Mouse (Mus musculus) ovary, postnatal 14 days (tissue): ENCODE data around the gene Etv3.
A peak's percentile ranks its signal among the peaks of the same experiment; 100 is the strongest.
"Not testable (repeated sequence)": the region's sequence is repeated elsewhere in the genome, so short reads cannot be mapped to it uniquely, and the experiment has no call there.

Experiments used
- DNase-seq: peaks from one replicate; pipeline ENCODE4 v3.0.0; 2022; ENCODE audit warnings: low spot score

The Etv3 gene

GRCm38 (mm10) chr3:87525043-87525836, at the start of gene Etv3:
TSS of gene Etv3 (plus strand) at chr3:87525407.
- DNase-seq: peak; percentile 82

- not testable (repeated sequence) for DNase-seq
Measured at GRCm38 (mm10) chr3:87477948-87478347, 47.3 kb upstream of the Etv3 start.

- DNase-seq: not testable (repeated sequence)
Measured at GRCm38 (mm10) chr3:87478596-87478995, 46.6 kb upstream of the Etv3 start.

DNA sequence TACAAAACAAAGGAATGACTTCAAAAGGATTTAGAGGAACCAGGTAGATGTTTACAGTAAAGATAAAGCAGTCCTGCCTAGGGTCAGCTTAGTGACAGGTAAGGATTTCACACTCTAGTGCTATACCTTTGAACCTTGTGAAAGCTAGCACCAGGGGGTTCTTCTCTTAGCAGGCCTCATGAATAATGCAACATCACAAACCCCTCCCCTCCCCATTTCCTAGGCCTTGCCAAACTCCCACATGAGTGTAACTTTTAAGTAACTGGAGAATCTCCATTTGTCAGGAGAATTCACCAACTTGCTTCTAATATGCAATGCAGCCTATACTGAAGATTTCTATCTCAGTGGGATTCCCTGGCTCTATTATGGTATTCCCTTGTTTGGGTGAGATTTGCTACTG, 46.0 kb upstream of the Etv3 start:
- not testable (repeated sequence) for DNase-seq

DNA sequence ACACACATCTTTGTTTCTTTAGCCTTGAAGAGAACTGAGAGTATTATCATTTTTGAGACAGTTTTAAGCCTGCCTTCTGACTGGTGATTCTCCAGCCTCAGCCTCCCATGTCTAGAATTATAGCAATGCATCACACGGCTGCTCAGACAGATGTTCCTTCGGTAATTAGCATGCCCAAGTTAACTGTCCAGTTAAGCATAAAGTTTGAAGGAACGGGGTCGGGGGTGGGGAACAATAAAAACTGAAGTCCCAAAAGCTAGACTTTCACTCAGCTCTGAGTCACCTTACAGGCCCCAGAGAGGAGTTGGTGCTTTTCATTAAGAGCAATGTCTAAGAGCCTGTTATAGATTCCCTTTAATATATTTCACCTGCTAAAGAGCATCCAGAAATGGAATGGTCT, 37.8 kb upstream of the Etv3 start:
- no peak for DNase-seq

DNA sequence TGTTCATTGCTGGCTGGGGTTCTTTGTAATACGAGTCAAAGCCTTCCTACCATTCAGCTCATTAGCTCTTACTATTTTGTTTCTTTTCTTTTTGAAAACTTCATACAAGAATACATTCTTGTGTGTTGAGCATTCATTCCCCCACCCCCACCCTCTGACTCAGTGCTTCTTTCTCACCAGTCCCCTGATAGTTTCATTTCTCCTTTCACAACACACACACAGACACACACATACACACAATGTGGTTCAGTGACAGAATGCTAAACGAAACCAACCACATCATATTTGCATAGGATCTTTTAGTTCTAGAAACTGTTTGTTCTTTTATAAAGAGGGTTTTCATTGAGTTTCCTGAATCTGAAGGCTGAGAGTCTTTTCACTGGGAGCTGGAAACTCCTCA, 37.3 kb upstream of the Etv3 start:
- DNase-seq: no peak

DNA sequence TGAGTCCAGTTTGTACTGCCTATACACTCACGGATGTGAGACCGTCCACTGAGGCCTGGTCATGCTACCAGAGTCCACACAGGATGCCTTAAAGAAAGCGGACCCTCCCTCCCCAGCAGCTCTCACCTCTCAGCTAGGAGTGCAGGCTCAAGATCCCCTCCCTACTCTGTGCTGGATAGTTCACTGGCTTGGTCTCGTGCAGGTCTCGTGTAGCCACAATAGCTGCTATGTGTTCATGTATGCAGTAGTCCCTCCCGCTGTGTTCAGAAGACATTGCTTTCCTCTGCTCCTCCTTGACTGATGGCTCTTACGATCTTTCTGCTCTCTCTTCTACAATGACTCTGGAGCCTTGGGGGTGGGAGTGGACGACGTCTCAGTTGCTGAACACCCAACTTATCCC, 26.9 kb upstream of the Etv3 start:
- no peak for DNase-seq

GRCm38 (mm10) chr3:87499072-87499471, 26.1 kb upstream of the Etv3 start:
- DNase-seq: peak; percentile 67

GRCm38 (mm10) chr3:87500088-87501055, 24.8 kb upstream of the Etv3 start:
- no peak for DNase-seq

DNA sequence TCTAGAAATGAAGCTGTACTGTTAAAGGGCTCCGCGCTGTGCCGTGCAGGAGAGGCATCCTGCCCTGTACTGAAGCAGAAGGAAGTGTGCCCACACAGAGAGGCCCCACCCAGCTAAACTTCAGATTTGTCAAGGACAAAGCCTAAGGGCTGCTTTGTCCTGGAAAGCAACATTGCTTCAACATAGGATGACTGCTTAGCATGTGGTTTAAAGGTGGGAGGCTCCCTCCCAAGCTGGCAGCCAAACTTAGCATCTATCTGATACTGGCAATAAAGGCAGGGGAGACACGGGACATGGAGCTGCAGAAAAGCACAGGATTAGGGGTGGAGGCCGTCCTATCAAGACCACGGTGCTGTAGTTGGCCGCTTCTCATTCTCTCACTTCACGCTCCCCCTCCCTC, 24.1 kb upstream of the Etv3 start:
- no peak for DNase-seq

DNA sequence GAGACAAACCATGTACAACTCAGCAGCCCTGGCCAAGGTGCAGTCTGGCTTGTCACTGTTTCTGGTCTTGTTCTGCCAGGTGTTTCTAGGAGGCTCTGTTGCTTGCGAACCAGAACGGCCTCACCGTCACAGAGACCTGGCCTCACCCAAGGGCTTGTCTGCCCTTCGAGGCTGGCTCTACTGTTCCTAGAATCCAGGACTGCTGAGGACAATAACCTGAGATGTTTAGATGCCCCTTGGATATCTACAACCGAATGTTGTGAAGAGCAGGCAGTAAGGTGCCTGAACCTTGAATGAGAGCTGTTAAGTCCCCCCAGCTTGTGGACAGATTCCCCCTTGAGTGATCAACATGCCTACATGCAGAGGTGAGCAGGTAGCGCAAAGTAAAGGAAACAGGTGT, 22.4 kb upstream of the Etv3 start:
- no peak for DNase-seq

DNA sequence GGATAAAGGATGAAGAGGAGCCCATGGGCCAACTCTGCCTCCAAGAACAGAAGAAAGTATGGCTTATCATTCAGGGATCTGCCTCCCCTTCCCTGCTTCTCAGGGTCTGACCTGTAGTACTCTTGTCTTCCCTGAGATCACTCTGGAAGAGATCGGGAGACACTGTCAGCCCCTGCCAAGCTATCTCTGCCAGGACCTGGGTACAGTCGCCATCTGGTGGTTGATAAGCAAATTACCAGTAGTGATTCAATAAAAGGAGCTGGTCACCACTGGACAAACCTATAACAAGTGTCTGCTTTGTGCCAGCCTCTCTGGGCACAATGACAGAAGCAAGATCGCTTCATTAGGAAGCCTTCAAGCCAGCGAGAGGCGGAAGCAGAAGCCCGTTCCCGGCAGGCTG, 20.9 kb upstream of the Etv3 start:
- DNase-seq: peak; percentile 21

GRCm38 (mm10) chr3:87504749-87505425, 20.3 kb upstream of the Etv3 start:
- no peak for DNase-seq

DNA sequence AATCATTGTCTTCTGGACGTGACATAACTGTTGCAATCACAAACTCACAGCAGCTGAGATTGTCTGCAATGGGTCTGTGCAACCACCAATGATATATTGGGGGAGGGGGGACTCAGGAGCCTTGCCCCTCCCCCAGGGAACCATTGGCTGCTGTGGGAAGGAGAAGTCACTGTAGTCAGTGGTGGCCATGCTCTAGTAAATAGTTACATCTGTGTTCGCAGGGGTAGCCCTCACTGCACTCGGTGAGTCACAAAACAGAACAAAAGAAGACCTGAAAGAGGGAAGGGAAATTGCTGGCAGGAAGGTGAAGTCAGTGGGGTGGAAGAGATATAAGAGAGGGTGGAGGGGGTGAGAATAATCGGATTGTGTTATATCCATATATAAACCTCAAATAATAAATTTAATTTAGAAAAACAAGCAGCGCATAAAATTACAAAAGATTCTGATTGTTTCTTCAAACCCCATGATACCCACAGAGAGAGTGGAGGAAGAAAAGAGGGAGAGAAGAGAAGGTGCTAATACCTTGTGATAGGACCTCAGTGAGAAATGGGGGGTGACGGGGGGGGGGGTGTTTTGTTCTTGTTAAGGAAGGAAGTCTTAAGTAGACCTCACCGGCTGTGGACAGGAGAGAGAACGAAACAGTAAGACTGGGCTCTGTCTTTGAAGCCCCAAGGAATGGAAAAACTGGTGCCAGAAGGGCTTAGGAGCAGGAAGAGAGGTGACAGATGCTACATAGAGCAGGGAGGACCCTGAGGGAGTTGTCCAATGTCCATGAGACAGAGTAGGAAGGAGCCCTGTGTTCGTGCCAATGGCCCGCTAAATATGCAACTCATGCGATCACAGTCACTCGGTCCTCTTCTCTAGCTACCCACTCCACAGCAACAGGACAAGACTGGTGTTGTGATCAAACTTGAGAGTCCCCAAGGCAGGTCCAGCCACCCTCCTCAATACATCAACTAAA, 18.5 kb upstream of the Etv3 start:
- DNase-seq: no peak

DNA sequence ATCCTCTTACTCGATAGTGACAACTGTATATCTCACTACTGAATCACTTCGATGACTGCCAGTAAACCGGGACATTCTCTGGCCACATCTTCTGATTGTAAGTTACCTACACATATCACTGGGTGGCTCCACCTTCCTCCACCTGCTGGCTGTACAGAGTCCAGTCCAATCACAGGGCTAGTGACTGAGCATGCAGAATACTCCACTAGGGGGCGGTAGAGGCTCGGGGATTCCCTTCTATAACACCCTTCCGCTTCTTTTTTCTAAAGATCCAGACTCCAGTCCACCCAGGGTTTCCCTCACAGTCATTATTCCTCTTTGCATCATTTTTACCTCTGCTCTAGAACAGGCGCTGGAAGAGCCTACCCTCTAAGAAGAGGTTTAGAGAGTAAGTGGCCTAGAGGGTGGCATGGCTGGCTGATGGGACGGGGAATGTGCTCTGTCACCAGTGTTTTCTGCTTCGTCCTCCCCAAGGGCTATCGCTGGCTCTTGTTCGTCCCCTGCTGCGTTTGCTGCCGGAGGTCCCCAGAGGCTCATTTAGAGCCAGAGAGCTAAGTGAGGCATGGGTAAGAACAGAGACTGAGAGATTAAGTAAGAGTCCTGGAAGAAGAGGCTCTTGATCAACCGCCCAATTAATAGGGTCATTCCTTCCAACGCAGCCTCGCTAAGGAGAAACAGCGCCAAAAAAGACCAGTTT, 16.9 kb upstream of the Etv3 start:
- DNase-seq: peak; percentile 82

DNA sequence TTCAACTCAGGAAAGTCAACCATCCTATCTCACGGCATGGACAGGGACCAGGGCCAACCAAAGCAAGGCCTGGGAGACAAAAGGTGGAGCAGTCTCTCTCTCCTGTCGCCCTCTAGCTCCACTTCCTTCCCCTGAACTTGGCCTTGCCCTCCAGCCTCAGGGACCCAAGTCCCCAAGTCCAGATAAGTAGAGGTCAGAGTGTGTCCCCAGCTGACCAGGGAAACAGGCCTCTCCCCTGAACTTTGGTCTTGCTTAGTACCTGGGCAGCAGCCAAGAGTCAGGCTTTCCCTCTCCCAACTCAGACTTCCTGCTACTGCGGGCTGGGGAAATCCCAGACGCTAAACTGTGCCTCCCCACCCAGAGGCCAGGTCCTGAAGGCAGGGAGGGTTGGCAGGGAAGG, 16.1 kb upstream of the Etv3 start:
- no peak for DNase-seq

DNA sequence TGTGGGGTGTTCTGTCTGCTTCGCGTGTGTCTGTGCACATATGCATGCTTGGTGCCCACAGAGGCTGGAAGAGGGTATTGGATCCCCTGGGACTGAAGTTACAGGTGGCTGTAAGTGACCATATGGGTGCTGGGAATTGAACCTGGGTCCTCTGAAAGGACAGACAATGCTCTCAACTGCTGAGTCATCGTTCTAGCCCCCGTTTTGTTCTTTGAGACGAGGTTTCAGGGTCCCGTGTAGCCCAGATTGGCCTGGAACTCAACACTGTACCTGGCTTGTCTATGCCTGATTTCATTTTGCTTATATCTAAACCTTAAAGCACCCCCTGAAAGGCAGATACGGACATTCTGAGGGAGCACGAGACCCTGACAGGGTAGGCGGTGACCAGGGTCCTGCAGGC, 14.4 kb upstream of the Etv3 start:
- DNase-seq: no peak

- DNase-seq: no peak
Measured at GRCm38 (mm10) chr3:87511971-87512765, 13.0 kb upstream of the Etv3 start.

DNA sequence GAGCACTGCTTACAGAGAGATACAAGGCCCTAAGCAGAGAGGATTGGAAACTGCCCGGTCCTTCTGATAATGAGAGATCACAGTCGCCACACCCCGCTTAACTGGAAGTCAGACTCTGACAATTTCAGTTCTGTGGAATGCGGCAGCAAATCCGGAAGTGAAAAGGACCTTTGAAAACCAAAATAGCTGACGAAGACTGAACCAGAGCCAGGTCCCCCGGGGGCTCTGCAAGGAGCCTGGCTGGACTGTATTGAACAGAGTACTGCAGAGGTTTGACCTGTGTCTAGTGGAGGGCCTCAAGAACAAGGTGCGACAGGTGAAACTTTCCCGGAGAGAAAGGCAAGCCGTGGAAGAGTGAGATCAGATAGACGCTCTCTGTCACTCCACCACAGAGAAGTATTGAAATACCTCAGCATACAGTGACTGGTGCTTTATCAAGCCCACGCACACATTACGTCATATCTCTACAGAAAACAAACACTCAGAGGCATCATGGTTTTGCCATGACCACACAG, 9.6 kb upstream of the Etv3 start:
- no peak for DNase-seq

DNA sequence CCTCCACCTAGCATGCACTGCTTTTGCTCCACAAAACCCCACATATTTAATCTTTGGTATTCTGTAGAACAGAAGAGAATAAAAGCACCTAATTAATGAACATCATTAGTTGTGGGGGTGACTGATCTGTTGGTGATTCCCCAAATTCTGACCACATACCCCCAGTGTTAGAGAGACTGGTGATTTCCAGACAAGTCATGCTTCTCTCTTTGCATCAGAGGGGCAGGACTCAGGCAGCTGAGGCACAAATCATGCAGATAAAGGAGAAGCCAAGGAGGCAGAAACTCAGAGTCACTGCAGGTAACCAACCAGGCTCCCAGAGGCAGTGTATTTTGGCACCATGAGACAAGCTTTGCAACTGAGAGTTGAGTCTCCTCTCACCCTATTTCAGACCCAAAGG, 6.8 kb upstream of the Etv3 start:
- no peak for DNase-seq
